Mouse (Mus musculus) E14TG2a.4 (cell line): Measurements from ENCODE around the gene Zcchc14.
"Not testable (repeated sequence)": the region's sequence is repeated elsewhere in the genome, so short reads cannot be mapped to it uniquely, and the experiment has no call there.

ENCODE experiments used
- CTCF ChIP-seq: conservative IDR thresholded peaks from 2 replicates; pipeline ENCODE4 v1.5.1; 2014; ENCODE audit warnings: low read length
- NANOG ChIP-seq: IDR thresholded peaks from 2 replicates; pipeline ENCODE4 v1.6.1; 2014; ENCODE audit warnings: borderline replicate concordance, low read length, mixed read lengths
- POU5F1 ChIP-seq: IDR thresholded peaks from 2 replicates; pipeline ENCODE4 v1.6.1; 2014; ENCODE audit warnings: low read length, borderline replicate concordance

- not testable (repeated sequence) for TF ChIP-seq CTCF, NANOG, POU5F1
Observed at GRCm38 (mm10) chr8:121597492-121597891, 55.2 kb downstream of the Zcchc14 start.
